Mouse (Mus musculus) megakaryocyte, embryonic 14.5 days (primary cell): ENCODE results near the gene Ldlrad3.

Source experiments
- FLI1 ChIP-seq: IDR thresholded peaks from 2 replicates; pipeline ENCODE4 v1.6.1; 2012; ENCODE audit warnings: low read length, inconsistent platforms, mixed read lengths
- GATA1 ChIP-seq: IDR thresholded peaks from 3 replicates; pipeline ENCODE4 v1.6.1; 2012; ENCODE audit warnings: mixed read lengths, low read length, inconsistent platforms, borderline replicate concordance

DNA sequence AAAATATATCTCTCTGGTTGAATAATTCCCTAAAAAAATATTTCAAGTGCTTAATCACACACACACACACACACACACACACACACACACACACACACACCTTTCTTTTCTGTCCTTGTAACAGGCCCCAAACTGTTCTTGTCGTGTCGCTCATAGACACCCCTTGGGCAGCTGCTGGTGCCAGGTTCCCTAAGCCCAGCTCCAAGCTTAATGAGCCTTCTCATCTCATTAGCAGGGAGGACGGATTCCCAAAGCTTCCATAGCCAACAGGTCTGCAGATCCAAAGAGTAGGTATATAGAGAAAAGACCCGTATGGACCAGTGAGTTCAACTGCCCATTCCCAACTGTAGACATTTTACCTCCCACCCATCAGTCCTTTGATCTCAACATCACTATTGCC, 13.7 kb downstream of the Ldlrad3 start:
- no peak for TF ChIP-seq GATA1
- no peak for TF ChIP-seq FLI1
